Mouse (Mus musculus) left cerebral cortex, postnatal 14 days (tissue): ENCODE measurements around the gene 1700013G24Rik. TPM values are rescaled to one million over a fixed set of nuclear protein-coding genes. Genes with fewer than 3 reads are reported as not detected.

Experiments
- DNase-seq, 2 experiments: peaks; one replicate each; pipeline ENCODE4 v3.0.0; 2021 to 2022; ENCODE audit warnings: low spot score in 2 of 2, mixed read lengths in 1 of 2
- intact Hi-C: fragments of 180-260 bp; cut with DNase I; formaldehyde crosslinking; loops from one replicate; pipeline ENCODE4 v1.15.1; 2025
- total RNA-seq, 2 experiments: library from RNA; stranded (reverse); gene quantifications; 2 replicates each; pipeline ENCODE4 v1.2.3; 2021

Gene 1700013G24Rik
- total RNA-seq, 2 experiments from 2014 or later = not detected

GRCm38 (mm10) chr4:137452190-137452589, 894 bp upstream of the 1700013G24Rik start:
- no peak for DNase-seq
- intact Hi-C loops = no loop called here

- intact Hi-C loops = no loop called here
- DNase-seq = no peak
These were observed 1.5 kb downstream of the 1700013G24Rik start for GRCm38 (mm10) chr4:137454582-137454981.

- no peak for DNase-seq
- intact Hi-C loops = no loop called here
These were observed 3.5 kb downstream of the 1700013G24Rik start for GRCm38 (mm10) chr4:137456581-137456980.

- no peak for DNase-seq
- intact Hi-C loops = no loop called here
These were observed 4.2 kb downstream of the 1700013G24Rik start for GRCm38 (mm10) chr4:137457292-137457691.

- intact Hi-C loops = no loop called here
- DNase-seq = no peak
These were observed 5.2 kb downstream of the 1700013G24Rik start for GRCm38 (mm10) chr4:137458310-137458709.

GRCm38 (mm10) chr4:137458861-137459260, 5.8 kb downstream of the 1700013G24Rik start:
- intact Hi-C loops = no loop called here

GRCm38 (mm10) chr4:137460676-137461075, 7.6 kb downstream of the 1700013G24Rik start:
- no peak for DNase-seq
- intact Hi-C loops = no loop called here

More at GRCm38 (mm10) chr4:137458861-137459260, 5.8 kb downstream of the 1700013G24Rik start:
- DNase-seq = no peak

GRCm38 (mm10) chr4:137461217-137461616, 8.1 kb downstream of the 1700013G24Rik start:
- intact Hi-C loops = no loop called here
- DNase-seq = no peak

GRCm38 (mm10) chr4:137461981-137462690, 9.1 kb downstream of the 1700013G24Rik start:
- intact Hi-C loops = no loop called here
- DNase-seq = no peak

GRCm38 (mm10) chr4:137465125-137465787, 12.2 kb downstream of the 1700013G24Rik start:
- intact Hi-C loops = no loop called here
- DNase-seq = no peak

GRCm38 (mm10) chr4:137466991-137467390, 13.9 kb downstream of the 1700013G24Rik start:
- intact Hi-C loops = no loop called here
- no peak for DNase-seq

GRCm38 (mm10) chr4:137467525-137467924, 14.4 kb downstream of the 1700013G24Rik start:
- intact Hi-C loops = no loop called here
- no peak for DNase-seq

- intact Hi-C loops = no loop called here
- peak; percentile 75 to 80 for DNase-seq
These were observed 15.4 kb downstream of the 1700013G24Rik start, which contains the start of gene Hspg2 for GRCm38 (mm10) chr4:137468260-137469080. Gene Hspg2 (plus strand): TSS chr4:137468769.

GRCm38 (mm10) chr4:137469081-137469844, 16.2 kb downstream of the 1700013G24Rik start:
- no peak for DNase-seq
- intact Hi-C loops = no loop called here

GRCm38 (mm10) chr4:137469845-137470692, 17.0 kb downstream of the 1700013G24Rik start:
- DNase-seq = no peak
- intact Hi-C loops = no loop called here

GRCm38 (mm10) chr4:137470701-137471317, 17.7 kb downstream of the 1700013G24Rik start:
- intact Hi-C loops = no loop called here
- no peak for DNase-seq

- intact Hi-C loops = no loop called here
- DNase-seq = no peak
These were observed 18.2 kb downstream of the 1700013G24Rik start for GRCm38 (mm10) chr4:137471326-137471725.

- no peak for DNase-seq
- intact Hi-C loops = no loop called here
These were observed 20.2 kb downstream of the 1700013G24Rik start for GRCm38 (mm10) chr4:137473240-137473639.
